In the genomic region with DNA sequence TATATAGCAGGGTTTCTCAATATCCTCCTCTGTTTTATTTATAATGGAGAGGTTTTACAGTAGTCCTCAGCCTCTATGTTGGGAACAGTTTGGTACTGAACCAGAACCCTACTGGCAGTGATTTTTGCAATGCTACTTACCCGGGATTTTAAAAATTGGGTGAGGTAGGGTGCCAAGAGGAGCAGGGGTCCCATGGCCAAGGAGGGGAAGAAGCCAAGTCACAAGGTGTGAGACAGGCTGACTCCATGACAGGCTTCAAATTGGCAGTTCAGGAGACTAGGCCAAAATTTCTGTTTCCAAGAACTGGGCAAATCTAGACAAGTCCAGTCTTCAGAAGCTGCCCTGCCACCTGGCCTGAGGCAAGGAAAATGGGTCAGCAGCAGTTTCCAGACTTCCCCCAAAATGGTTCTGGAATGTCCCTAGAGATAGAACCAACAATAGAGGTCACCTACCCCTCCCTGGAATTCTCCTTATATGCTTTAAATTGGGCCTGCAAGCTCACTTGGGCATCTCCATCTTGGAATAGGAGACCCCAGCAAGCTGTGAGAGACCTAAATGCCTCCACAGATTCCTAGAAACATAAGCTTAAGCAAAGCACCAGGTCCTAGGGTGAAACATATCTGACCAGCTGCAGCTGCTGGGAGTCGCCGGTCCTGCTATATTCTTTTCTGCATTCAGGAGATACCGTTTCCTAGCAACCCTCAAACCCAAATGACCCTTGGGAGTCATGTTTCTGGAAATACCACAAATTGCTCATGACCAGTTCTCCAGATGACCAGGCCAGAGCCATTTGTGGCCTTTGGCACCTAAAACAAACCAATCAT, we compare ENCODE assay signal across 16 mouse cellular contexts. TPM values are rescaled to one million over a fixed set of nuclear protein-coding genes. Genes with fewer than 3 reads are reported as not detected.
A peak's percentile ranks its signal among the peaks of the same experiment; 100 is the strongest.
DNase-seq lines count a peak whose midpoint lies in the region; ATAC-seq and TF ChIP-seq lines count a peak whose summit lies in the region.
"Had no signal": no experiment of that assay in that cellular context is flagged by ENCODE, and none has a peak within 500 bp of the region (broad histone marks: within the 10 kb centered on the region; RNA-seq: fewer than 3 reads in every experiment).

No protein-coding gene starts in this region.

- H3ac ChIP-seq in myocyte (ENCODE audit: control insufficient read depth, insufficient read length): no peak overlapping the region

- peaks cover 8% of the 10 kb centered on the region for H3K4me1 ChIP-seq in liver, postnatal 0 days (ENCODE audit: insufficient read depth)
- H3K4me1 ChIP-seq in liver, embryonic 12.5 days: no peaks in the 10 kb centered on the region
- H3K4me1 ChIP-seq: neural tube, embryonic 15.5 days had no signal

- no peak overlapping the region for H3K9ac ChIP-seq in liver, postnatal 0 days (replicated peaks)
- no peak overlapping the region for H3K9ac ChIP-seq in liver, embryonic 12.5 days
- H3K9ac ChIP-seq: neural tube, embryonic 15.5 days had no signal

- no peak for TF ChIP-seq CTCF in liver, postnatal 0 days (IDR thresholded peaks at IDR 0.05; ENCODE audit: low read depth)

- 66% methylated on average over 4 of the region's 4 CpGs for WGBS in liver, postnatal 0 days (ENCODE audit: insufficient replicate concordance)
- WGBS in liver, embryonic 12.5 days (ENCODE audit: insufficient replicate concordance): 54% methylated on average over 4 of the region's 4 CpGs

- TF ChIP-seq EP300 in liver, postnatal 0 days (IDR thresholded peaks at IDR 0.05; ENCODE audit: low read depth): no peak

- no peaks in the 10 kb centered on the region for H3K79me2 ChIP-seq in myocyte (ENCODE audit: control insufficient read depth, insufficient read depth)

- no peaks in the 10 kb centered on the region for H3K9me3 ChIP-seq in liver, postnatal 0 days (ENCODE audit: low read length)
- H3K9me3 ChIP-seq in liver, embryonic 12.5 days (replicated peaks): no peaks in the 10 kb centered on the region
- H3K9me3 ChIP-seq: hindbrain, embryonic 10.5 days; neural tube, embryonic 15.5 days had no signal

- TF ChIP-seq POLR2A in myocyte (IDR thresholded peaks at IDR 0.05; ENCODE audit: insufficient read length, low read depth): no peak

- ATAC-seq in liver, postnatal 0 days: peak; percentile 44; the same call in 1 of the 2 replicates
- ATAC-seq in liver, embryonic 12.5 days: no peak
- ATAC-seq: intestine, postnatal 0 days; midbrain, embryonic 16.5 days; Patski had no signal

- H3K27me3 ChIP-seq in liver, postnatal 0 days (ENCODE audit: insufficient read depth, low read length): no peaks in the 10 kb centered on the region
- no peaks in the 10 kb centered on the region for H3K27me3 ChIP-seq in liver, embryonic 12.5 days (replicated peaks)
- no peaks in the 10 kb centered on the region for H3K27me3 ChIP-seq in myocyte (ENCODE audit: control insufficient read depth, insufficient read depth, insufficient read length)
- H3K27me3 ChIP-seq: neural tube, embryonic 15.5 days; Patski had no signal

- H3K4me3 ChIP-seq in liver, postnatal 0 days (ENCODE audit: low read depth, low read length): no peak overlapping the region
- H3K4me3 ChIP-seq in liver, embryonic 12.5 days: no peak overlapping the region
- no peak overlapping the region for H3K4me3 ChIP-seq in myocyte
- H3K4me3 ChIP-seq: hindbrain, embryonic 10.5 days; neural tube, embryonic 15.5 days had no signal

- no peak overlapping the region for H3K27ac ChIP-seq in liver, postnatal 0 days (ENCODE audit: low read depth)
- no peak overlapping the region for H3K27ac ChIP-seq in liver, embryonic 12.5 days
- H3K27ac ChIP-seq: hindbrain, embryonic 10.5 days; neural tube, embryonic 15.5 days had no signal

- H3K4me2 ChIP-seq in liver, postnatal 0 days (ENCODE audit: low read depth, low read length): no peak overlapping the region
- H3K4me2 ChIP-seq in liver, embryonic 12.5 days: no peak overlapping the region
- peak overlapping the region; percentile 57 for H3K4me2 ChIP-seq in myocyte (ENCODE audit: low read depth)
- H3K4me2 ChIP-seq: neural tube, embryonic 15.5 days had no signal

- no peaks in the 10 kb centered on the region for H3K36me3 ChIP-seq in liver, postnatal 0 days (replicated peaks; ENCODE audit: insufficient read depth, low read length)
- H3K36me3 ChIP-seq in liver, embryonic 12.5 days: no peaks in the 10 kb centered on the region
- H3K36me3 ChIP-seq in myocyte (ENCODE audit: control insufficient read depth, insufficient read depth): no peaks in the 10 kb centered on the region
- H3K36me3 ChIP-seq: hindbrain, embryonic 10.5 days; neural tube, embryonic 15.5 days had no signal

- peak; percentile 9 to 74 for DNase-seq in adrenal gland, adult (ENCODE audit: inconsistent age in 2 of 2, low spot score in 1 of 2)
- no peak for DNase-seq in adrenal gland, adult 18-20 months (ENCODE audit: low spot score in 2 of 2)
- no peak for DNase-seq in liver, postnatal 0 days
- DNase-seq in fibroblast of lung, adult 2 months (ENCODE audit: low read depth): peak; percentile 97
- no peak for DNase-seq in frontal cortex, postnatal 14 days (ENCODE audit: low spot score in 2 of 2)
- DNase-seq in layer of hippocampus, postnatal 36 days: no peak
- DNase-seq: cerebellum, postnatal 25 days; gastrocnemius, postnatal 10 days had no signal

TF ChIP-seq in myocyte, 11 proteins besides CTCF, POLR2A, EP300 and RAD21:
- TF ChIP-seq MYOG (IDR thresholded peaks at IDR 0.05; ENCODE audit: control insufficient read depth in 1 of 3, insufficient read depth in 1 of 3, insufficient read length in 2 of 3, low read depth in 2 of 3) (peak in 1 of 3 experiments; percentile 52), MYOD1 (IDR thresholded peaks at IDR 0.05; ENCODE audit: control insufficient read depth in 1 of 3, insufficient read length in 2 of 3, low read depth in 2 of 3) (peak; percentile 21 to 74 (median 40)), TCF12 (IDR thresholded peaks at IDR 0.05; ENCODE audit: insufficient read depth, poor library complexity, severe bottlenecking) (no peak)
TF ChIP-seq in myocyte: peak in this region for 2.

RNA-seq across cellular contexts. Expression of gene Ccl9, which starts 4.4 kb away (rescaled TPM):
- total RNA-seq in adrenal gland, adult 18-20 months (2021): 10 to 100 TPM in 1 of 2 experiments, 1 to 10 TPM in 1; 7.9 to 17.1 TPM
- polyA plus RNA-seq in liver, postnatal 0 days (2015; fragmentation: Nextera tagmentation; extraction: Ambion mirVana): 92.6 and 107 TPM in 2 replicates
- 9.7 and 11.9 TPM in 2 replicates for polyA plus RNA-seq in liver, embryonic 12.5 days (2016; fragmentation: Nextera tagmentation; extraction: Ambion mirVana)
- 8.2 TPM for polyA plus RNA-seq in myocyte (2012; fragmentation: generic; extraction: Trizol)
- 1 to 10 TPM; 4.6 to 5.2 TPM for total RNA-seq in layer of hippocampus, postnatal 36 days (2021)

RNA-seq across cellular contexts. Expression of gene Ccl6, which starts 10.0 kb away (rescaled TPM):
- total RNA-seq in adrenal gland, adult 18-20 months (2021): 10 to 100 TPM; 16.6 to 36.3 TPM
- polyA plus RNA-seq in liver, postnatal 0 days (2015; fragmentation: Nextera tagmentation; extraction: Ambion mirVana): 46.9 and 55.2 TPM in 2 replicates
- polyA plus RNA-seq in liver, embryonic 12.5 days (2016; fragmentation: Nextera tagmentation; extraction: Ambion mirVana): 8.0 and 8.8 TPM in 2 replicates
- polyA plus RNA-seq in myocyte (2012; fragmentation: generic; extraction: Trizol): 0.04 TPM
- 1 to 10 TPM in 1 of 2 experiments, under 1 TPM in 1; 0.82 to 2.0 TPM for total RNA-seq in layer of hippocampus, postnatal 36 days (2021)
- polyA plus RNA-seq: Patski had no signal

RNA-seq across cellular contexts. Expression of gene Ccl5, which starts 52.5 kb away (rescaled TPM):
- total RNA-seq in adrenal gland, adult 18-20 months (2021): 10 to 100 TPM in 1 of 2 experiments, 1 to 10 TPM in 1; 2.4 to 11.5 TPM
- polyA plus RNA-seq in liver, postnatal 0 days (2015; fragmentation: Nextera tagmentation; extraction: Ambion mirVana): 8.6 and 12.7 TPM in 2 replicates
- polyA plus RNA-seq in liver, embryonic 12.5 days (2016; fragmentation: Nextera tagmentation; extraction: Ambion mirVana): 0.33 TPM in 1 of 2 replicates, not detected in the other
- polyA plus RNA-seq in myocyte (2012; fragmentation: generic; extraction: Trizol): 10.4 TPM
- total RNA-seq in layer of hippocampus, postnatal 36 days (2021): not detected
- total RNA-seq: gastrocnemius, postnatal 10 days; left cerebral cortex, postnatal 25 days had no signal
- polyA plus RNA-seq: hindbrain, embryonic 10.5 days; midbrain, embryonic 16.5 days; neural tube, embryonic 15.5 days had no signal

Comparison
In these comparisons a context has a peak if more than half of its experiments do, and no peak if none do; other contexts are left out.
1. DNase-seq: peak in adrenal gland, adult (2 of 2) and fibroblast of lung, adult 2 months (single experiment); none in adrenal gland, adult 18-20 months (0 of 2), liver, postnatal 0 days (single experiment), frontal cortex, postnatal 14 days (0 of 2) and layer of hippocampus, postnatal 36 days (0 of 2).